26 mouse cellular contexts compared by ENCODE assay signal in genomic region chr14:68807918-68808317, GRCm38 (mm10).
DNase-seq lines count a peak whose midpoint lies in the region; ATAC-seq and TF ChIP-seq lines count a peak whose summit lies in the region.
"Had no signal": no experiment of that assay in that cellular context is flagged by ENCODE, and none has a peak within 500 bp of the region (broad histone marks: within the 10 kb centered on the region; RNA-seq: fewer than 3 reads in every experiment).

No protein-coding gene starts in this region.

- no peaks in the 10 kb centered on the region for H3K9me3 ChIP-seq in liver, embryonic 11.5 days (ENCODE audit: control insufficient read depth, low read length)
- H3K9me3 ChIP-seq in intestine, embryonic 15.5 days: no peaks in the 10 kb centered on the region
- no peaks in the 10 kb centered on the region for H3K9me3 ChIP-seq in intestine, postnatal 0 days (ENCODE audit: control insufficient read depth)
- H3K9me3 ChIP-seq in midbrain, embryonic 13.5 days: no peaks in the 10 kb centered on the region
- H3K9me3 ChIP-seq: embryonic facial prominence, embryonic 13.5 days; forebrain, embryonic 13.5 days; forebrain, embryonic 15.5 days; G1E had no signal

- no peaks in the 10 kb centered on the region for H3K36me3 ChIP-seq in kidney, adult 2 months (ENCODE audit: control insufficient read depth, insufficient read depth, low read length)
- H3K36me3 ChIP-seq in liver, adult 2 months (ENCODE audit: control insufficient read depth, insufficient read depth, low read length): no peaks in the 10 kb centered on the region
- H3K36me3 ChIP-seq in liver, embryonic 11.5 days (ENCODE audit: control insufficient read depth, insufficient read depth, low read length): no peaks in the 10 kb centered on the region
- H3K36me3 ChIP-seq in intestine, embryonic 15.5 days: no peaks in the 10 kb centered on the region
- H3K36me3 ChIP-seq in intestine, postnatal 0 days (ENCODE audit: control insufficient read depth, insufficient read depth): no peaks in the 10 kb centered on the region
- H3K36me3 ChIP-seq in midbrain, embryonic 13.5 days: no peaks in the 10 kb centered on the region
- H3K36me3 ChIP-seq: embryonic facial prominence, embryonic 13.5 days; forebrain, embryonic 15.5 days; G1E had no signal

- H3K4me3 ChIP-seq in kidney, adult 2 months (ENCODE audit: insufficient read depth, low read depth, low read length): no peak overlapping the region
- no peak overlapping the region for H3K4me3 ChIP-seq in liver, adult 2 months (ENCODE audit: insufficient read depth, low read depth, low read length)
- no peak overlapping the region for H3K4me3 ChIP-seq in liver, embryonic 11.5 days (ENCODE audit: low read depth, low read length)
- H3K4me3 ChIP-seq in intestine, embryonic 15.5 days (replicated peaks): no peak overlapping the region
- no peak overlapping the region for H3K4me3 ChIP-seq in intestine, postnatal 0 days (ENCODE audit: low read depth, low read length)
- no peak overlapping the region for H3K4me3 ChIP-seq in midbrain, embryonic 13.5 days (replicated peaks)
- H3K4me3 ChIP-seq: embryonic facial prominence, embryonic 13.5 days; forebrain, embryonic 13.5 days; forebrain, embryonic 15.5 days had no signal

- no peak for TF ChIP-seq POLR2A in kidney, adult 2 months (IDR thresholded peaks at IDR 0.05; ENCODE audit: low read depth, low read length)
- no peak for TF ChIP-seq POLR2A in liver, adult 2 months (IDR thresholded peaks at IDR 0.05; ENCODE audit: extremely low read depth, insufficient read depth, low read length)

- no peak for ATAC-seq in liver, embryonic 11.5 days (replicated peaks; ENCODE audit: low FRiP score)
- ATAC-seq in intestine, embryonic 15.5 days: peak; percentile 82
- ATAC-seq in intestine, postnatal 0 days: peak; percentile 88
- no peak for ATAC-seq in midbrain, embryonic 13.5 days
- ATAC-seq: activated CD4-positive, CD25-positive, alpha-beta regulatory T cell, adult 4 months; CD4-positive, CD25-positive, alpha-beta regulatory T cell, adult 4 months; forebrain, embryonic 13.5 days; forebrain, embryonic 15.5 days; forebrain, postnatal 0 days; Patski had no signal

- no peak overlapping the region for H3K9ac ChIP-seq in liver, adult 2 months (ENCODE audit: low read depth, low read length)
- no peak overlapping the region for H3K9ac ChIP-seq in liver, embryonic 11.5 days (ENCODE audit: low read depth, low read length)
- no peak overlapping the region for H3K9ac ChIP-seq in intestine, embryonic 15.5 days
- H3K9ac ChIP-seq in intestine, postnatal 0 days (ENCODE audit: low read depth, low read length): no peak overlapping the region
- no peak overlapping the region for H3K9ac ChIP-seq in midbrain, embryonic 13.5 days (replicated peaks)
- H3K9ac ChIP-seq: embryonic facial prominence, embryonic 13.5 days; forebrain, embryonic 13.5 days; forebrain, embryonic 15.5 days; forebrain, postnatal 0 days had no signal

- peak; percentile 18 for DNase-seq in kidney, adult 2 months
- no peak for DNase-seq in kidney, postnatal 4 days
- DNase-seq in liver, adult 2 months (ENCODE audit: extremely low read depth, low read depth, low spot score): peak; percentile 82
- no peak for DNase-seq in liver, embryonic 11.5 days (ENCODE audit: low spot score)
- DNase-seq in ovary, adult 18-20 months (ENCODE audit: low spot score): no peak
- DNase-seq: adrenal gland, adult 8-10 months; adrenal gland, postnatal 14 days; adrenal gland, postnatal 36 days; B cell, adult 2 months; cerebellum, adult 11-12 months; cerebellum, adult 2 months; cerebellum, adult 9-10 months; cerebellum, postnatal 10 days; cerebellum, postnatal 25 days; forebrain, postnatal 0 days had no signal

- no peaks in the 10 kb centered on the region for H3K27me3 ChIP-seq in kidney, adult 2 months (replicated peaks; ENCODE audit: control insufficient read depth, insufficient read depth, low read length)
- no peaks in the 10 kb centered on the region for H3K27me3 ChIP-seq in liver, adult 2 months (ENCODE audit: control insufficient read depth, insufficient read depth, low read length)
- H3K27me3 ChIP-seq in liver, embryonic 11.5 days (replicated peaks; ENCODE audit: control insufficient read depth, insufficient read depth, low read length): no peaks in the 10 kb centered on the region
- no peaks in the 10 kb centered on the region for H3K27me3 ChIP-seq in intestine, embryonic 15.5 days (replicated peaks)
- H3K27me3 ChIP-seq in intestine, postnatal 0 days (replicated peaks; ENCODE audit: control insufficient read depth, insufficient read depth, low read length): no peaks in the 10 kb centered on the region
- no peaks in the 10 kb centered on the region for H3K27me3 ChIP-seq in midbrain, embryonic 13.5 days
- H3K27me3 ChIP-seq: CH12.LX; embryonic facial prominence, embryonic 13.5 days; forebrain, embryonic 13.5 days; forebrain, embryonic 15.5 days; Patski had no signal

- H3K79me2 ChIP-seq in liver, adult 2 months (ENCODE audit: control insufficient read depth, insufficient read depth, low read length): no peaks in the 10 kb centered on the region

- H3K4me2 ChIP-seq in liver, embryonic 11.5 days: no peak overlapping the region
- H3K4me2 ChIP-seq in intestine, embryonic 15.5 days (replicated peaks): no peak overlapping the region
- H3K4me2 ChIP-seq in intestine, postnatal 0 days (replicated peaks; ENCODE audit: low read depth): no peak overlapping the region
- no peak overlapping the region for H3K4me2 ChIP-seq in midbrain, embryonic 13.5 days (replicated peaks)
- H3K4me2 ChIP-seq: embryonic facial prominence, embryonic 13.5 days; forebrain, embryonic 13.5 days; forebrain, embryonic 15.5 days had no signal

- WGBS in kidney, adult 2 months: 57% methylated on average over 3 of the region's 3 CpGs
- 18% methylated on average over 3 of the region's 3 CpGs for WGBS in liver, adult 2 months
- WGBS in liver, embryonic 11.5 days: 61% methylated on average over 3 of the region's 3 CpGs
- 54% methylated on average over 3 of the region's 3 CpGs for WGBS in intestine, embryonic 15.5 days
- WGBS in intestine, postnatal 0 days: 26% methylated on average over 3 of the region's 3 CpGs
- WGBS in midbrain, embryonic 13.5 days: 82% methylated on average over 3 of the region's 3 CpGs

- H3K4me1 ChIP-seq in kidney, adult 2 months (ENCODE audit: control insufficient read depth, insufficient read depth, low read length): no peaks in the 10 kb centered on the region
- no peaks in the 10 kb centered on the region; the same call in 1 of the 2 replicates for H3K4me1 ChIP-seq in liver, adult 2 months (ENCODE audit: control insufficient read depth, insufficient read depth, low read length)
- no peaks in the 10 kb centered on the region for H3K4me1 ChIP-seq in liver, embryonic 11.5 days (replicated peaks; ENCODE audit: control insufficient read depth, insufficient read depth, low read length)
- no peaks in the 10 kb centered on the region for H3K4me1 ChIP-seq in intestine, embryonic 15.5 days (replicated peaks)
- H3K4me1 ChIP-seq in intestine, postnatal 0 days (replicated peaks; ENCODE audit: control insufficient read depth, insufficient read depth, low read length): no peaks in the 10 kb centered on the region
- H3K4me1 ChIP-seq in midbrain, embryonic 13.5 days (replicated peaks): no peaks in the 10 kb centered on the region
- H3K4me1 ChIP-seq: embryonic facial prominence, embryonic 13.5 days; forebrain, embryonic 13.5 days; forebrain, embryonic 15.5 days had no signal

- no peak for TF ChIP-seq CTCF in kidney, adult 2 months (conservative IDR thresholded peaks at IDR 0.05; ENCODE audit: insufficient read depth, insufficient read length, low read depth, low read length)
- no peak for TF ChIP-seq CTCF in liver, adult 2 months (IDR thresholded peaks at IDR 0.05; ENCODE audit: low read depth, low read length)
- TF ChIP-seq CTCF in intestine, postnatal 0 days (IDR thresholded peaks at IDR 0.05; ENCODE audit: low read depth): no peak

- H3K27ac ChIP-seq in kidney, adult 2 months (ENCODE audit: insufficient read depth, low read depth, low read length): no peak overlapping the region
- no peak overlapping the region for H3K27ac ChIP-seq in liver, adult 2 months (replicated peaks; ENCODE audit: insufficient read depth, low read depth, low read length)
- no peak overlapping the region for H3K27ac ChIP-seq in liver, embryonic 11.5 days (ENCODE audit: low read depth, low read length)
- H3K27ac ChIP-seq in intestine, embryonic 15.5 days: no peak overlapping the region
- no peak overlapping the region for H3K27ac ChIP-seq in intestine, postnatal 0 days (ENCODE audit: low read depth, low read length)
- H3K27ac ChIP-seq in midbrain, embryonic 13.5 days: no peak overlapping the region
- H3K27ac ChIP-seq: embryonic facial prominence, embryonic 13.5 days; forebrain, embryonic 13.5 days; forebrain, embryonic 15.5 days had no signal

Comparison
In these comparisons a context has a peak if more than half of its experiments do, and no peak if none do; other contexts are left out.
1. DNase-seq: peak in kidney, adult 2 months (single experiment) and liver, adult 2 months (single experiment); none in kidney, postnatal 4 days (0 of 2), liver, embryonic 11.5 days (single experiment) and ovary, adult 18-20 months (single experiment).
2. ATAC-seq: peak in intestine, embryonic 15.5 days (single experiment) and intestine, postnatal 0 days (single experiment); none in liver, embryonic 11.5 days (single experiment) and midbrain, embryonic 13.5 days (single experiment).